Mouse (Mus musculus): Measurements from ENCODE around the gene Chmp5. TPM values are rescaled to one million over a fixed set of nuclear protein-coding genes. Genes with fewer than 3 reads are reported as not detected.
A peak's percentile ranks its signal among the peaks of the same experiment; 100 is the strongest.

The Chmp5 gene
- polyA plus RNA-seq, 1 experiment from 2014 or later, result 184 TPM

DNA sequence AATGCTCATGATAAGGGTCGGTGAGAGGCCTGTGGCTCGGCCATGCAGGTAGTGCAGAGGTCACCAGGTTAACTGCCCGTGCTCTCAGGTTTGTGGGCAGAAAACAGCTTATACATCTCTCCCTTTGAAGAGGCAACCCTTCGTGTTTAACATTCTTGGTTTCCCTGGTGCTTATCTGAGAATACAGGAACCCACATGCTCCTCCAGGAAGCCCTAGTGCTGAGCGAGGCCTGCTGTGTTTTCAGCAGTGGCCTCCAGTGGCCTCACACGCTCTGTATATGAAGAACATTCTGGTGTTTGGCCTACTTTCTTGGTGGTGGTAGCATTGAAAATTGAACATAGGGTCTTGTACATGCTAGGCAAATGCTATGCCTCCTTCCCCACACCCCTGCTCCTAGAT lies 7.7 kb downstream of the Chmp5 start:
- peaks cover 95% of the 10 kb centered on the region for H3K36me3 ChIP-seq
- 92% methylated on average over 6 of the region's 6 CpGs for WGBS
- ATAC-seq (ENCODE audit: low read depth), result no peak
- no peaks in the 10 kb centered on the region for H3K4me1 ChIP-seq (replicated peaks)
- no peak overlapping the region for H3K4me3 ChIP-seq
- H3K4me2 ChIP-seq, result no peak overlapping the region
- H3K9me3 ChIP-seq, result no peaks in the 10 kb centered on the region
- H3K9ac ChIP-seq, result no peak overlapping the region
- H3K27me3 ChIP-seq, result no peaks in the 10 kb centered on the region
- H3K27ac ChIP-seq (replicated peaks), result no peak overlapping the region

DNA sequence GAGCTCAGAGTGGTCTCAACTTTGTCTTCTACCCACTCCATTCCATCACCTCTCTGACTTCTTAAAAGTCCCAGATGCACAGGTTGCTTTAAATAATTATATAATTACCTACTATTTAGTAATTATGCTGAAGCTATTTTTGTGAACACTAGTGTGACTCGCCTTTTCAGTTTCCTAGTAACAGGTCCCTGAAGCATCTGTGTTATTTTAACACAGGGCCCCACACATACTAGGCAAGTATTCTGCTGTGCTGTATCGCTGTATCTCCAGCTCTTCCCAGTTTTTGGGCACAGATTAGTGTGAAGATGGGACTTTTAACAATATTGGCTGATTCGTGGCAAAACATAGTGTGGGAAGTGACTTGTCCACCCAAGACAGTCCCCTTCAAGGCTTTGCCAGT lies 15.3 kb downstream of the Chmp5 start:
- H3K4me2 ChIP-seq, result no peak overlapping the region
- H3K27ac ChIP-seq (replicated peaks), result no peak overlapping the region
- ATAC-seq (ENCODE audit: low read depth), result no peak
- no peak overlapping the region for H3K4me3 ChIP-seq
- 92% methylated on average over 3 of the region's 3 CpGs for WGBS
- H3K27me3 ChIP-seq, result no peaks in the 10 kb centered on the region
- H3K9me3 ChIP-seq, result no peaks in the 10 kb centered on the region
- H3K4me1 ChIP-seq (replicated peaks), result no peaks in the 10 kb centered on the region
- peaks cover 92% of the 10 kb centered on the region for H3K36me3 ChIP-seq
- H3K9ac ChIP-seq, result no peak overlapping the region

DNA sequence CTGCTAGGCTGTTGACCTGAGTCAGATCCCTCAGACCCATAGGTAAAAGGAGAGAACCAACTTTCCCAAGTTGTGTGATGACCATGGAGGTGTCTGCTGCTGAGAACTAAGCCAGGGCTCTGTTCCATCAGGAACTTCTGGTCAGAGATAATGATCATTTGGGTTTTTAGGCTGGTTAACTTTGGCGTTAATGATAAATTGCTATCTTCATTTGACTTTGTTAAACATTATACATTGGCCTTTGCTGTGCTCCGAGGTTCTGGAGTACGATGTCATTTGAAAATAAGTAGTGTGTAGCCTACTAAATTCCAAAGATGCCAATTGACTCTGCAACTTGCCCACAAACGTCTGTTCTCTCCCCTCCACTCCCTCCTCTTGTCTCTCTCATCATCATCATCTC lies 21.0 kb downstream of the Chmp5 start:
- ATAC-seq (ENCODE audit: low read depth), result no peak
- Histone ChIP-seq H3K4me3 (no peak overlapping the region), H3K36me3 (peaks cover 39% of the 10 kb centered on the region), H3K9me3 (no peaks in the 10 kb centered on the region), H3K27ac (replicated peaks) (no peak overlapping the region), H3K4me2 (no peak overlapping the region), H3K4me1 (replicated peaks) (peaks cover 23% of the 10 kb centered on the region), H3K27me3 (no peaks in the 10 kb centered on the region), H3K9ac (no peak overlapping the region)
- 81% methylated on average over 4 of the region's 4 CpGs for WGBS

DNA sequence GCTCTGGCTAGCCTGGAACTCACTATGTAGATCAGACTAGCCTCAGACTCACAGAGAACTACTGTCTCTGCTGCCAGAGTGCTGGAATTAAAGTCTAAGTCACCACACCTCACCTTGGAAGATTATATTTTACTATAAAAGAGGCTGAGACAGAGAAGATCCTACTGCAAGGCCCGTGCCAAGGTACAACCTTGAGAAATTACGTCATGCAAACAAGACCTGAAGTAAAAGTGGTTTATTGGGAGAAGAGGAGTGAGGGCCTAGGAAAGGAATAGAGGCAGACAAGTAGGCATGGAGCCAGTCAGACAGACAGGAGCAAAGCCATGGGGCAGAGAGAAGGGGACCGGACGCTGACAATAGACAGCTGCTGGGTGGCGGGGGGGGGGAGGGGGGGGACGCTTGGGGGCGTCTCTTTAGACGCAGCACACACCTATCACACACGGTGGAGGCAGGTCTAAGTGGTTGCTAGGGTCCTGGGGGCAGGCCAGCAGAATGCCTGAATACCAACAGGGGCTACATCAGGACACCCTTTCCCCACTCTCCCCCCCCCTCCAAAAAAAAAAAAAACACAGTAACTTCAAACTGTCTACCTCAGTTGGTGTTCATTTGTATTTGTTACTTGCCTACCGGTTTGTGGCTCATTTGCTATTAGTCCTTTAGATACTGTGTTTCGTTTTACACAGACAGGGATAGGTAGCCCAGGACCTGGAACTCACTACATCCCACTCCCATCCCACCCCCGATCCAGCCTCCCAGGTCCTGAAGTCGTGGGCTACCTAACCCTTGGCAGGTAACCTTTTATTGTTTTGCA lies 21.8 kb downstream of the Chmp5 start:
- 13% methylated on average over 11 of the region's 13 CpGs for whole genome bisulfite sequencing
- H3K4me2 ChIP-seq, result peak overlapping the region; percentile 80
- peak overlapping the region; percentile 95 for H3K4me3 ChIP-seq
- peak overlapping the region; percentile 91 for H3K9ac ChIP-seq
- H3K4me1 ChIP-seq (replicated peaks), result peaks cover 23% of the 10 kb centered on the region
- H3K27me3 ChIP-seq, result no peaks in the 10 kb centered on the region
- ATAC-seq (ENCODE audit: low read depth), result peak; percentile 67
- peak overlapping the region; percentile 93 for H3K27ac ChIP-seq (replicated peaks)
- peaks cover 33% of the 10 kb centered on the region for H3K36me3 ChIP-seq
- no peaks in the 10 kb centered on the region for H3K9me3 ChIP-seq

DNA sequence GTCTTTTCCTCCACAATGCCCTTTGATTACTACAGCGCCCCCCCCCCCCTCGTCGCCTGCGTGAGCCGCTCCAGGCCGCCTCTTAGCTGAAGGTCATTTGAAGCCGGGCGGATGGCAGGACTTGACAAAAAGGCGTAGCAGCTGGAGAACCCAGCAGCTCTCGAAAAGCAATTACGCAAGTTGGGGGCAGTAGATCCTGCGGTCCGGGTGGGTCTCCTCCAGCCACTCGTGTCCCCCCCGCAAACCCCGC lies 22.3 kb downstream of the Chmp5 start:
- Histone ChIP-seq H3K27me3 (no peaks in the 10 kb centered on the region), H3K4me1 (replicated peaks) (peaks cover 23% of the 10 kb centered on the region), H3K9ac (peak overlapping the region; percentile 91), H3K36me3 (peaks cover 27% of the 10 kb centered on the region), H3K27ac (replicated peaks) (peak overlapping the region; percentile 93), H3K4me3 (peak overlapping the region; percentile 95), H3K4me2 (peak overlapping the region; percentile 80), H3K9me3 (no peaks in the 10 kb centered on the region)
- peak; percentile 52 for ATAC-seq (ENCODE audit: low read depth)
- WGBS, result under 1% methylated on average over 15 of the region's 16 CpGs

DNA sequence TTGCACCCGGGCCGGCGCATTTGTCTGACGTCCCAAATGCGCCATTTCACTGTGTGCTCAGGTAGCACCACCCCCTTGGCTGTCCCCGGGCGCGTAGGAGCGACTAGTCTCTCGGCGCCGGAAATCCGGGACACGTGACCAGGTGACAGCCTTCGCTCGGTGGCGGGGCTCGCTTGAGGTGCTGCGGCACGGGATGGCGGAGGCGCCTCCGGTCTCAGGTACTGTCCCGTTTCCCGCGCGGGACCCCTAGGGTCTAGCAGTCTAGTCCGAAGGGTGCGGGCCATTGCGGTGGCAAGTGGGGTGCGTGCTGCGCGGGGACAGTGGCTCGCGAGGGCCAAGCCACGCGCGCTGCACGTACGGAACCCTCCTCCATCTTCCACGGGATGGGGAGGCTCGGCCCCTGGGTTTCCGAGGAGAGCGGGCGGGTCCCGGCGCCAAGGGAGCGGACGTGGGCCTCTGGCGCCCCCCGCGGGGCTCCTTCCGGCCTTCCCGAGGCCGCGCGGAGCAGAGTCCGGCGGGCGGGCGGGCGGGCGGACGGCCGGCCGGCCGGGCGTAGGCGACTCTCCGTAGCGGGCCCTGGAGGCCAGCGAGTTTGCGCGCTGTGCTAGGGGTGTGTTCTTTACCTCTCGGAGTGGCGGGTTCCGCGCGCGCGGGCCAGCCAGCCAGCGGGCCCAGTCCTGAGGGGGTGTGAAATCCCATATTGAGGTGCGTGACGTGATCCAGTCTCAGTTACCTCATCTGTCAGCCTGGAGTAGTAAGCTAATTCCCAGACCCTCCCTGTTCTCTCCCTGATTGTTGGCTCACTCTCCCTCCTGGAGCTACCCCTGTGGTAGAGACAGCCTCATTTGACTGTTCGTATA lies 22.9 kb downstream of the Chmp5 start, which contains the start of gene Nfx1:
Gene Nfx1 (plus strand): TSS at position 65 of the 860 bp plus-strand sequence.
- no peaks in the 10 kb centered on the region for H3K27me3 ChIP-seq
- peak within 1 kb of the TSS; percentile 95 for H3K4me3 ChIP-seq
- H3K9me3 ChIP-seq, result no peaks in the 10 kb centered on the region
- under 1% methylated on average over 81 of the region's 85 CpGs for WGBS
- H3K27ac ChIP-seq (replicated peaks), result peak within 1 kb of the TSS; percentile 93
- peaks cover 22% of the 10 kb centered on the region for H3K36me3 ChIP-seq
- H3K9ac ChIP-seq, result peak within 1 kb of the TSS; percentile 91
- H3K4me1 ChIP-seq (replicated peaks), result peaks cover 23% of the 10 kb centered on the region
- H3K4me2 ChIP-seq, result peak within 1 kb of the TSS; percentile 80
- peak; percentile 96 for ATAC-seq (ENCODE audit: low read depth)

DNA sequence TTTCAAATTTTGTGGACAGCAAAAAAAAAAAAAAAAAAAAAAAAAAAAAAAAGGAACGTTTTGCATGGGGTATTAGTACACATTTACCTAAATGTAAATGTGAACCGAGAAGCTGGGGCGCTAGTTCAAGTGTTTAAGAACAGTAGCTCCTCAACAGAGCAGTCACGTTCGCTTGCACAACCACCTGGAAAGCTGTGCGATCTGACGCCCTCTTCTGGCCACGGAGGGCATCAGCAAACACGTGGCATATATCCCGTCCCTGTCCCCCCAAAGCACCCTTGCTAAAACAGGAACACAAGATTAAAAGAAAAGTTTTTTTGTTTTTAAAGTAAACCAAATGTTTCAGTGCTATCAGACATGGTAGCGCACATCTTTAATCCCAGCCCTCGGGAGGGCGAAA lies 23.5 kb downstream of the Chmp5 start:
- H3K36me3 ChIP-seq, result peaks cover 21% of the 10 kb centered on the region
- ATAC-seq (ENCODE audit: low read depth), result no peak
- H3K9ac ChIP-seq, result peak overlapping the region; percentile 91
- H3K27me3 ChIP-seq, result no peaks in the 10 kb centered on the region
- no peaks in the 10 kb centered on the region for H3K9me3 ChIP-seq
- peak overlapping the region; percentile 95 for H3K4me3 ChIP-seq
- peak overlapping the region; percentile 93; the same call in 1 of the 2 replicates for H3K27ac ChIP-seq (replicated peaks)
- peaks cover 23% of the 10 kb centered on the region for H3K4me1 ChIP-seq (replicated peaks)
- H3K4me2 ChIP-seq, result peak overlapping the region; percentile 80
- WGBS, result 25% methylated on average over 13 of the region's 13 CpGs

DNA sequence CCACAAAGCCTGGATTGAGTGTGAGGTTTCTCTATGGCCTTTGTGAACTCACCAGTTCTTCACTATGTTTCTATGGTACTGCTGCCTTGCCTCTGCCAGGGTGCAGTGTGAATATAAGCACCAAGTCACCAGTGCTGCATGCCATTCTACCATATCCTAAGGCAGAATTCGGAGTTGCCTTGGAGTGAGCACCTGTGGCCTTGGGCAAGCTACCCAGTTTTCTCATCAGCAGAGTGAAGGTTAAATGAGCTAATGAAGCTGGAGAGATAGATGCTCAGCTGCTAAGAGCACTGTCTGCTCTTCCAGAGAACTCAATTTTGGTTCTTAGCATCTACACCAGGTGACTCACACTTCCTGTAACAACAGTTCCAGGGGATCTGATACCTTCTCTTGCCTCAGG lies 25.8 kb downstream of the Chmp5 start:
- Histone ChIP-seq H3K9me3 (no peaks in the 10 kb centered on the region), H3K36me3 (peaks cover 28% of the 10 kb centered on the region), H3K4me3 (no peak overlapping the region), H3K9ac (no peak overlapping the region), H3K27ac (replicated peaks) (no peak overlapping the region), H3K4me2 (no peak overlapping the region), H3K4me1 (replicated peaks) (peaks cover 23% of the 10 kb centered on the region), H3K27me3 (no peaks in the 10 kb centered on the region)
- no peak for ATAC-seq (ENCODE audit: low read depth)
- 95% methylated on average over 1 of the region's 1 CpGs for WGBS

DNA sequence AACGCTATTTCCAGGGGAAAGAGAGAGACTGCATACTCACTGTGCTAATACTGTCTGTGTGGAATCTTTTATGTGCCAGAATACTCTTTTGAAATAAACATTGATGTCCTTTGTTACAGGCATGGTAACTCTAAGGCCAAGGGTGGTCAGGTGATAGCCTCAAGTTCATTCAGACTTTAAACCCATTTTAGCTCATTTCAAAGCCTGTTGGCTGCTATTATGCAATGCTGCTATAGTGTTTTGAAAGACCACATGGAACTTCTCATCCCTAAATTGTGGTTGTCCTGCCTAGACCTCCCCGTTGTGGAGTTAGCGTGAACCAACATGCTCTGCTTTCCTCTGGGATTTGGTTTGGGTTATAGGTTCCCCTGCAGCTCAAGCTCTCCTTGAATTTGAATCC lies 27.5 kb downstream of the Chmp5 start:
- H3K4me1 ChIP-seq (replicated peaks), result peaks cover 14% of the 10 kb centered on the region
- H3K27ac ChIP-seq (replicated peaks), result no peak overlapping the region
- H3K36me3 ChIP-seq, result peaks cover 45% of the 10 kb centered on the region
- 97% methylated on average over 3 of the region's 3 CpGs for WGBS
- H3K4me2 ChIP-seq, result no peak overlapping the region
- no peak for ATAC-seq (ENCODE audit: low read depth)
- no peaks in the 10 kb centered on the region for H3K27me3 ChIP-seq
- no peaks in the 10 kb centered on the region for H3K9me3 ChIP-seq
- H3K9ac ChIP-seq, result no peak overlapping the region
- no peak overlapping the region for H3K4me3 ChIP-seq

DNA sequence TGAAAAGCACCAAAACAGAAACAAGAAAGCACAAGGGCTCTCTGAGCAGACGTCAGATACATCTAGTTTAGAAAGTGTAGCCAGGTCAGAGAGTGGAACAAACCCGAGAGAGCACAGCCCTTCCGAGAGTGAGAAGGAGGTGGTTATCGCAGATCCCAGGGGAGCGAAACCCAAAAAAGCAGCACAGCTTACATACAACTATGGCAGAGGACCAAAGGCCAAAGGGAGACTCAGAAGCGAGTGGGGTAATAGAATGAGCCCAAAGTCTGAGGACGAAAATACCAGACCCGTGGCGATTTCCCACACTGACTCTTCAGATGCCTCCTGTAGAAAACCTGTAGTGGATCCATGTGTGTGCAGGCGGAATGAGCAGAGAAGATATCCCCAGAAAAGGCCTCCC lies 28.4 kb downstream of the Chmp5 start:
- Histone ChIP-seq H3K36me3 (peaks cover 54% of the 10 kb centered on the region), H3K4me3 (no peak overlapping the region), H3K27me3 (no peaks in the 10 kb centered on the region), H3K4me2 (no peak overlapping the region), H3K9ac (no peak overlapping the region), H3K9me3 (no peaks in the 10 kb centered on the region), H3K27ac (replicated peaks) (no peak overlapping the region), H3K4me1 (replicated peaks) (peaks cover 14% of the 10 kb centered on the region)
- 93% methylated on average over 10 of the region's 10 CpGs for WGBS
- ATAC-seq (ENCODE audit: low read depth), result no peak

DNA sequence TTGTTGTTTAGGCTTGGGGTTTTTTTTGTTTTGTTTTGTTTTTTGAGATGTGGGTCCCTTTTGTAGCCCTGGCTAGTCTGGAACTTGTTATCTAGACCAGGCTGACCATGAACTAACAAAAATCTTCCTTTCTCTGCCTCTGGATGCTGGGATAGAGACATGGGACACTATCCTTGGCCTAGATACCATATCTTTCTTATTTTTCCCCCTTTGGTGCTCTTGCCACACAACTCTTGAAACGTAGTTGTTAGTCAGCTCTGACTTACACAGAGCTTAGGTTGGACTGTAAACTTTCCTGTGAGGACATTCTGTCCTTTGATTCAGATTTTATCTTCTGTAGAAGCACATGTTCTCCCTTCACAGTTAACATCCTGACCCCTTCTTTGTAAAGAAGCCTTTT lies 31.2 kb downstream of the Chmp5 start:
- WGBS, result 87% methylated on average over 1 of the region's 1 CpGs
- ATAC-seq (ENCODE audit: low read depth), result no peak

DNA sequence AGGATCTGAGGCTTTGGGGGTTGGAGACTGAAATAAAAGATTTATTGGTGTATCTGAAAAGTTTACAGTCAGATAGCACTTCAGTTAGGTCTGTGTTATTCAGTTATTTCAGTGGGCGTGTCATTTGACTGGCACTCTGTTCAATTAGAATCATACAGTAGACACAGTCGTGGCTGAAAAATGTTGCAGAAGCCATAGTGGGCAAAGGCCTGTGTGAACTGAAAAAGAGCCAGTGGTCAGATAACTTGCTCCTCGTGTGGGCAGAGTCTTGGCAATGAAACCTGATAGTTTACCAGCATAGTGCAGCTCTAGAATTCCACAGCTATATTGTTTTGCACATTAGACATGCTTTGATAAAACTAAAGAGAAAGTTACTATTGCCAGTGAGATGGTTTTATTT lies 34.3 kb downstream of the Chmp5 start:
- Histone ChIP-seq H3K4me3 (no peak overlapping the region), H3K36me3 (peaks cover 86% of the 10 kb centered on the region), H3K4me2 (no peak overlapping the region), H3K27me3 (no peaks in the 10 kb centered on the region), H3K9ac (no peak overlapping the region), H3K27ac (replicated peaks) (no peak overlapping the region), H3K4me1 (replicated peaks) (no peaks in the 10 kb centered on the region), H3K9me3 (no peaks in the 10 kb centered on the region)
- no peak for ATAC-seq (ENCODE audit: low read depth)
- WGBS, result 74% methylated on average over 3 of the region's 3 CpGs

More for the DNA sequence above, 31.2 kb downstream of the Chmp5 start:
- Histone ChIP-seq H3K27me3 (no peaks in the 10 kb centered on the region), H3K4me3 (no peak overlapping the region), H3K36me3 (peaks cover 72% of the 10 kb centered on the region), H3K9me3 (no peaks in the 10 kb centered on the region), H3K27ac (replicated peaks) (no peak overlapping the region), H3K4me2 (no peak overlapping the region), H3K4me1 (replicated peaks) (no peaks in the 10 kb centered on the region), H3K9ac (no peak overlapping the region)
